Mouse (Mus musculus): ENCODE results near the gene Ccz1. TPM values are rescaled to one million over a fixed set of nuclear protein-coding genes. Genes with fewer than 3 reads are reported as not detected.

The Ccz1 gene
- polyA plus RNA-seq (2014; fragmentation: Illumina TruSeq; extraction: RNeasy Lipid Tissue Mini Kit (QIAGEN cat#74804); ENCODE audit: low read depth, low replicate concordance) = 131 TPM

DNA sequence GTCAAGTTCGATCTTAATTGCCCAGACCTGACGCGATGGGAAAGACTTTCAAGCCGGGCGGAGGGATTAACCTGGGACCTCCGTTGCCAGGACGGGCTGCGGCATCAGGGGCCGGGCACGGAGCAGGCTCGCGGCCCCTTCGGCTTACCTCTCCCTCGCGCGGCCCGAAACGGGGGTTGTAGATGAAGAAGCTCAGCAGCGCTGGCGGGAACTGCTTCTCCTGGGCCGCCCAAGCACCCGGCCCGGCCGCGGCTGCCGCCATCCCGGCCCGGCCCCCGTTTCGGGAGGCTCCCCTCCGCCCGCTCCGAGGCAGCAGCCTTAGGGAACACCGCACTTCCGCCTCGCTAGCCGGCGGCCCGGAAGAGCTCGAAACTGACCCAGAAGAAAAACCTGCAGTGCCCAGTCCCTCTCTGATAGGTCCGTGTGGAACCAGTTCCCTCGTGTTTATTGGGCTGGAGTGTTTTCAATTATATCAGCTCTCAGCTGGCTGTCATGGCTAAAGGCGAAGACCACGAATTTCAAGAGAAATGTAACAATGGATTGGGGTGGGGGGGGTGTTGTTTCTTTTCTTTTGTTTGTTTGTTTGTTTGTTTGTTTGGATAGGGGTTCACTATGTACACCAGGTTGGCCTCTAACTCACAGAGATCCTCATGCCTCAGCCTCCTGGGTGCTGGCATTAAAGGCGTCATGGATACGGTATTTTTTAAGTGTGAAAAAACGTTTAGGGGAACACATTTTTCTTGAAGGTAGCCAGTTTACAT, at the start of gene Ccz1:
Ccz1 (minus strand) TSS at position 327 of the 761 bp plus-strand sequence.

DNA sequence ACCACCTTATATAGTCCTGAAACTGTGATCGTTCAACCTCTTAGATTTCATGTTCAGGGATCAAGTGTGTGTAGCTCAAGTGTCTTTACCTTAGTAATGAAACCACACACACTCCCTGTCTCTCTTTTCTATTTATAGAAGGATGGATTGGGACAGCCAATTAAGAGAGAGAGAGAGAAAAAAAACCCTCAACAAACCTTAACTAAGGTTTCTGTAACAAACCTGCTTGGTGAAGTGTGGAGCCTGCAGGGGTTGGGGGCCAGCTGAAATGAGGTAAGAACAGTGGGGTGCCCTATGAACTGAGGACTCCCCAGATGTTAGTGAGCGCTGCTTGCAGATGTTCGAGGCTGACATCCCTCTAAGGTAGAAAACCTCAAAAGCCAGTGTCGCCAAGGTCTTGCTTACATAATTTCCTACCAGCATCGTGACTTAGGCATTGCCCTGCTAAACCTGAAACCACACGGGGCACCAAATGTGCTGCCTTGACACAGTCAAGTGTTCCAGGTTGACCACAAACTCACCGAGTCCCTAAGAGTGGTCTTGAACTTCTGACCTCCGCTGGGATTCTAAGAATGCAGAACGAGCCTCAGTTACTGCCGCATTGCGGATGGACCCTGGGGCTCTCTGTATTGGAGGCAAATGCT, 12.1 kb upstream of the Ccz1 start, which contains the start of gene Ocm:
Ocm (minus strand) TSS at position 51 of the 644 bp plus-strand sequence.

Other genes starting within 250 kb of the Ccz1 start
- gene Eif2ak1, start 197.1 kb downstream of the Ccz1 start, polyA plus RNA-seq (2014; fragmentation: Illumina TruSeq; extraction: RNeasy Lipid Tissue Mini Kit (QIAGEN cat#74804); ENCODE audit: low read depth, low replicate concordance) = 32.8 TPM
- 166 TPM for gene Ankrd61, start 117.2 kb downstream of the Ccz1 start, polyA plus RNA-seq (2014; fragmentation: Illumina TruSeq; extraction: RNeasy Lipid Tissue Mini Kit (QIAGEN cat#74804); ENCODE audit: low read depth, low replicate concordance)
- gene Aimp2, start 105.0 kb downstream of the Ccz1 start, polyA plus RNA-seq (2014; fragmentation: Illumina TruSeq; extraction: RNeasy Lipid Tissue Mini Kit (QIAGEN cat#74804); ENCODE audit: low read depth, low replicate concordance) = 11.7 TPM
- gene Pms2, start 104.9 kb downstream of the Ccz1 start, polyA plus RNA-seq (2014; fragmentation: Illumina TruSeq; extraction: RNeasy Lipid Tissue Mini Kit (QIAGEN cat#74804); ENCODE audit: low read depth, low replicate concordance) = 11.5 TPM
- 6.0 TPM for gene Gm42421, start 86.7 kb downstream of the Ccz1 start, polyA plus RNA-seq (2014; fragmentation: Illumina TruSeq; extraction: RNeasy Lipid Tissue Mini Kit (QIAGEN cat#74804); ENCODE audit: low read depth, low replicate concordance)
- gene Rsph10b, start 81.8 kb downstream of the Ccz1 start, polyA plus RNA-seq (2014; fragmentation: Illumina TruSeq; extraction: RNeasy Lipid Tissue Mini Kit (QIAGEN cat#74804); ENCODE audit: low read depth, low replicate concordance) = 111 TPM
- not detected for gene Ocm, start 11.8 kb upstream of the Ccz1 start, polyA plus RNA-seq (2014; fragmentation: Illumina TruSeq; extraction: RNeasy Lipid Tissue Mini Kit (QIAGEN cat#74804); ENCODE audit: low read depth, low replicate concordance)
- 6.8 TPM for gene Lmtk2, start 85.6 kb upstream of the Ccz1 start, polyA plus RNA-seq (2014; fragmentation: Illumina TruSeq; extraction: RNeasy Lipid Tissue Mini Kit (QIAGEN cat#74804); ENCODE audit: low read depth, low replicate concordance)
- 0.06 TPM for gene Bhlha15, start 175.4 kb upstream of the Ccz1 start, polyA plus RNA-seq (2014; fragmentation: Illumina TruSeq; extraction: RNeasy Lipid Tissue Mini Kit (QIAGEN cat#74804); ENCODE audit: low read depth, low replicate concordance)
- 1.7 TPM for gene Tecpr1, start 208.7 kb upstream of the Ccz1 start, polyA plus RNA-seq (2014; fragmentation: Illumina TruSeq; extraction: RNeasy Lipid Tissue Mini Kit (QIAGEN cat#74804); ENCODE audit: low read depth, low replicate concordance)
- gene Bri3, start 229.6 kb upstream of the Ccz1 start, polyA plus RNA-seq (2014; fragmentation: Illumina TruSeq; extraction: RNeasy Lipid Tissue Mini Kit (QIAGEN cat#74804); ENCODE audit: low read depth, low replicate concordance) = 67.5 TPM